Mouse (Mus musculus) kidney, adult 2 months (tissue): ENCODE data around the gene Herpud2. TPM values are rescaled to one million over a fixed set of nuclear protein-coding genes. Genes with fewer than 3 reads are reported as not detected.

Source experiments
- DNase-seq: peaks from one replicate; pipeline ENCODE4 v3.0.0; 2021
- H3K27ac ChIP-seq: fragments of 200-500 bp; 2 replicates; pipeline ENCODE4 v1.5.1; 2012; ENCODE audit warnings: low read depth, low read length, control low read depth, inconsistent platforms; ENCODE audit not compliant: insufficient read depth
- H3K27me3 ChIP-seq: fragments of 200-500 bp; replicated peaks from 2 replicates; pipeline ENCODE4 v1.6.1; 2012; ENCODE audit warnings: mild to moderate bottlenecking, moderate library complexity, low read length, inconsistent platforms; ENCODE audit not compliant: control insufficient read depth, insufficient read depth
- H3K36me3 ChIP-seq: fragments of 200-500 bp; 2 replicates; pipeline ENCODE4 v1.6.1; 2012; ENCODE audit warnings: mild to moderate bottlenecking, moderate library complexity, low read length, inconsistent platforms; ENCODE audit not compliant: control insufficient read depth, insufficient read depth
- H3K4me1 ChIP-seq: fragments of 200-500 bp; 2 replicates; pipeline ENCODE4 v1.6.1; 2011; ENCODE audit warnings: low read length; ENCODE audit not compliant: control insufficient read depth, insufficient read depth
- H3K4me3 ChIP-seq: fragments of 200-500 bp; 2 replicates; pipeline ENCODE4 v1.5.1; 2011; ENCODE audit warnings: mild to moderate bottlenecking, low read depth, low read length, control low read depth; ENCODE audit not compliant: insufficient read depth
- CTCF ChIP-seq: fragments of 200-500 bp; conservative IDR thresholded peaks from 2 replicates; pipeline ENCODE4 v1.5.1; 2011; ENCODE audit warnings: low read depth, mild to moderate bottlenecking, control low read depth, low read length, moderate library complexity, mixed read lengths; ENCODE audit not compliant: insufficient read depth, insufficient read length
- POLR2A ChIP-seq: fragments of 200-500 bp; IDR thresholded peaks from one replicate; pipeline ENCODE4 v1.6.1; 2011; ENCODE audit warnings: low read depth, low read length, control low read depth
- WGBS: fragments of 180-500 bp; shearing (Covaris S2); methylation state at CpG from one replicate; pipeline ENCODE4 v1.1.7; 2018; 5-methylcytosine and 5-hydroxymethylcytosine counted together
- polyA plus RNA-seq: library from polyadenylated mRNA; depleted of rRNA; stranded (reverse); fragments of >200 nt; gene quantifications from 2 replicates; pipeline ENCODE4 v1.2.3, GENCODE M21; 2012; rRNA removed

Herpud2 gene
- polyA plus RNA-seq, 1 experiment = 25.4 TPM

- H3K4me3 ChIP-seq = no peak overlapping the region
- TF ChIP-seq POLR2A (no peak), CTCF (no peak)
- H3K4me1 ChIP-seq = no peaks in the 10 kb centered on the region
- WGBS = 53% methylated on average over 3 of the region's 3 CpGs
- no peaks in the 10 kb centered on the region for H3K36me3 ChIP-seq
- H3K27me3 ChIP-seq = no peaks in the 10 kb centered on the region
- H3K27ac ChIP-seq = no peak overlapping the region
- DNase-seq = no peak
These were observed 75.6 kb downstream of the Herpud2 start for GRCm38 (mm10) chr9:25075977-25076376.

- Histone ChIP-seq H3K4me3 (no peak overlapping the region), H3K36me3 (no peaks in the 10 kb centered on the region), H3K27me3 (no peaks in the 10 kb centered on the region), H3K4me1 (no peaks in the 10 kb centered on the region), H3K27ac (no peak overlapping the region)
- TF ChIP-seq POLR2A = no peak
- TF ChIP-seq CTCF = no peak
- WGBS = 86% methylated on average over 1 of the region's 1 CpGs
- no peak for DNase-seq
These were observed 79.0 kb downstream of the Herpud2 start for GRCm38 (mm10) chr9:25072666-25073065.

DNA sequence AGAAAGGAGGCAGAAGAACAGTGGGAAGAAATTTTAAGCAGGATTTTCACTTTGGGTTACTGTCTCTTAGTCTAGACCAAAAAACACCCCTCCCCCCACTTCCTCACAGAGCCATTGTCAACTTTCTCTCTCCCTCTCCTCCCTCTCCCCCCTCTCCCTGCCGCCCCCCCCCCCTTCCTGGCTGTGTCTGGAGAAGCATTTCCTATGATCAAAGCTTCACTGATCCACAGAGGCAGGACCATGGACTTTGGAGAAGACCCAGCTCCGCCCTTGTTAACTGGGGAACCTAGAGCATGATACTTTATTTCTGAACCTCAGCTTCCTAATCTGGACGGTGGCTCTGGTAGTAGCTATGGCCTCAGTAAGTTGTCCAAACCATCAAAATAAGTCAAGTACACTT, 92.9 kb downstream of the Herpud2 start:
- DNase-seq = peak; percentile 8
- no peaks in the 10 kb centered on the region for H3K4me1 ChIP-seq
- no peak for TF ChIP-seq POLR2A
- TF ChIP-seq CTCF = no peak
- H3K27me3 ChIP-seq = no peaks in the 10 kb centered on the region
- H3K4me3 ChIP-seq = no peak overlapping the region
- no peaks in the 10 kb centered on the region for H3K36me3 ChIP-seq
- WGBS = 35% methylated on average over 2 of the region's 3 CpGs
- no peak overlapping the region for H3K27ac ChIP-seq

Other genes with a start within 250 kb of the Herpud2 start
- not detected in 2 replicates for gene Gm10181, start 62.4 kb downstream of the Herpud2 start, polyA plus RNA-seq
- 6.3 and 10.9 TPM in 2 replicates for gene Sept7, start 100.6 kb upstream of the Herpud2 start, polyA plus RNA-seq